Mouse (Mus musculus) thymus, adult 18-20 months (tissue): ENCODE data around the gene Fastkd1.
"Not testable (repeated sequence)": the region's sequence is repeated elsewhere in the genome, so short reads cannot be mapped to it uniquely, and the experiment has no call there.

ENCODE experiments used
- DNase-seq, 2 experiments: peaks; one replicate each; pipeline ENCODE4 v3.0.0; 2022; ENCODE audit warnings: mixed read lengths in 2 of 2

Fastkd1 gene

DNA sequence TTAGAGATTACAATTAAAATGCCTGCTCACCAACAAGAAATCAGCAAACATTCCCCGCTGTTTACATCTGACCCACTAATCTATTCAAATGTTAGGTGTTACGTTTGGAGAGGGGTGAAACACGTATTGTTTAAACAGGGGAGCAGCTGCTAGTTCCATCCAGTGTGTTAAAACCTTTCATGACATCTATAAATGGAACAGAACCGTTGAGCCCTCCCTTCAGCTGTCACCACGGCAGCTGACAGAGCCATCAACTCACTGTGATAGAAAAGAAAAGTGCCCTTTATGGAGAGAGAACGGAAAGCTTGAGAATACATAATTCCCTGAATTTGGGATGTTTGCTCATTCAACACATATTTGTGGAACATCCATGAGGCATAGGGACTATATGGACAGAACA lies 44.9 kb downstream of the Fastkd1 start:
- no peak for DNase-seq

DNA sequence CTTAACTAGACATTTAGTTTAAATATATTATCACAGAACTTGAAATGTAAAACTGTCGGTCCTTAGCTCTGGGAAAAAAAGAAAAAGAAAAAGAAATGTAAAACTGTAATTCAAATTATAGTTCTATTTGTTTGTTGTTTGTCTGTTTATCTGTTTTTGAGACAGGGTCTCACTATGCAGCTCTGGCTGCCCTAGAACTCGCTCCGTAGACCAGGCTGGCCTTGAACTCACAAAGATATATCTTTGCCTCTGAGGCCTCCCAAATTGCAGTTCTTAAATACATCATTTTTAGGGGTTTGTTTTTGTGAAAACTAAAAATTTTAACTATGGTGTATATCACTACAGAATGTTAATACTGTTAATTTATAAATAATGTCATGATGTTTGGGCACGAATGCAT lies 45.7 kb downstream of the Fastkd1 start:
- no peak for DNase-seq

DNA sequence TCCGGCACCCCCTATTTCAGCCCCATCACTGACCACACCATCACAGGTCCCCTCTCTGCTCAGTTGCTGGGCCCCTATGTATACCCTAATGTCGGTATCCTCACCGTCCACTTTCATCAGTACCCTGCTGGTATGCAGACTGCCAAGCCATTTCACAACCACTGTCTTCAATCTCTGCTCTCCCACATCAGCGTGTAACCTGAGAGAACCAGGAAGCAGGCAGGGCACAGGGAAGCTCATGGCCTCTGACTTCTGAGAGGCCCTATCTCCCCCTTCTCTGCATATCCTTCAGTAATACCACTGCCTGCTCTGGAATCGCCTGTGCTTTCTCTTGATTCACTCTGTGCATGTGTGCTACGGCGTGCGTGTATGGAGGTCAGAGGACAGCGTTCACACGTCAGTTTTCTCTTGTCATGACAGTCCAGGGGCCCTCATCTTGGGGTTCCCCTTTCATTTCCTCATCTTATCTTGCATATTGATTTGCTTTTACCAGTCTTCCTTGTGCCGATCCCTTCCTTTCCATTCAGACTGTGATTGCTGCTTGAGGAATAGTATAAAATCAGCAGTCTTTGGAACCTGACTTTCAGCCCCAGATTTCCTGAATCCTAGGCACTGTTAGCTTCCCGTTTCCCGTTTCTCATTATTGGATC lies 49.4 kb downstream of the Fastkd1 start:
- DNase-seq: no peak

DNA sequence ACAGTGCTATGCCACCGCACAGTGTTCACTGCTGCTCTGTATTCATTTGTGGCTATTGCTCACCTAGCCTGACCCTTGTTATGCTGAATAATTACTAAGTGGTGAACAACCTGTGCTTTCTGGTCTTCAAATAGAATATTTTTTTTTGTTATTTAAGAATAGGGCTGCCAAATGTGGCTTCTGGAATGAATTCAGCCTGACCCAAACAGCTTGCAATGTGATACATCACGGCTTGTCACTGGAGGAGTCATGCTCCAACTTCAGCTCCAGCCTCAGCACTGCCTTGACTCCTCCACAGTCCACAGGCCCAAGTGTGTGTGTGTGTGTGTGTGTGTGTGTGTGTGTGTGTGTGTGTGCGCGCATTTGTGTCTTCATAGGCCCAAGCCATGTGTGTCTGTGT lies 54.0 kb downstream of the Fastkd1 start:
- DNase-seq: no peak

GRCm38 (mm10) chr2:69649716-69650115 lies 63.6 kb downstream of the Fastkd1 start:
- no peak for DNase-seq

- DNase-seq: peak; percentile 50 to 51
Observed at GRCm38 (mm10) chr2:69646726-69647490, 66.4 kb downstream of the Fastkd1 start, which contains the start of gene Bbs5. Gene Bbs5, plus strand, starts transcription at chr2:69647171.

DNA sequence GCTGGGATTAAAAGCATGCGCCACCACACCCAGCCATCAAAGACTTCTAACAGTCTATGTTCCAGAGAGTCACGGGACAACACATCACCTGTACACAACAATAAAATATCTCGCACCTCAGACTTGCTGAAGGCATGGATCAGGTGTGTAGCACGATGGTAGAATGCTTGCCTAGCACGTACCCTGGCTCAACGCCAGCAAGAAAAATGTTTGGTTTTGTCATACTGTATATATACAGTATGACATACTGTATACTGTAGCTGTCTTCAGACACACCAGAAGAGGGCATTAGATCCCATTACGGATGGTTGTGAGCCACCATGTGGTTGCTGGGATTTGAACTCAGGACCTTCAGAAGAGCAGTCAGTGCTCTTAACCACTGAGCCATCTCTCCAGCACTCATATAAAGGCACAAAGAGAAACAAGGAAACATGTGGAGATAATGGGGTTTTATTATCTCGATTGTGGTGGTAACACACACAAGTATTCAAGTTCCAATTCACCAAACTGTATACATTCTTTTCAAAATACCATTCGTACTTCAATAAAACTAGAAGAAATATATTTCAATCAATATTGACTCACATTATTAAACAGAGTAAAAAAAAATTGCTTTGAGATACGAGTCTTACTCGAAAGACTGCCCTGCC lies 68.2 kb downstream of the Fastkd1 start:
- no peak for DNase-seq

- DNase-seq: no peak
Observed at GRCm38 (mm10) chr2:69640100-69640499, 73.2 kb downstream of the Fastkd1 start.

DNA sequence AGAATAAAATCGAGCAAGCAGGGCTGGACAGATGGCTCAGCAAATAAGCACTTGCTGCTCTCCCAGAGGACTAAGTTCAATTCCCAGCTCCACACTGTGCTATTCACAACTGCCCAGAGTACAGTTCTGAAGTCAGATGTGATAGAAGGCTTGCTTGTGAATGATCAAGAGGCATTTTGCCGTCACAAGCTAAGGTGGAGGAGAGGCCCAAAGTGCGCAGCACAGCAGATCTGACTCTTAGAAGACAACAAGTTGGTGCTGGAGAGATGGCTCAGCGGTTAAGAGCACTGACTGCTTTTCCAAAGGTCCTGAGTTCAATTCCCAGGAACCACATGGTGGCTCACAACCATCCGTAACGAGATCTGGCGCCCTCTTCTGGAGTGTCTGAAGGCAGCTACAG lies 75.3 kb downstream of the Fastkd1 start:
- DNase-seq: not testable (repeated sequence)
